Mouse (Mus musculus): ENCODE data around the gene Dnajc2. TPM values are rescaled to one million over a fixed set of nuclear protein-coding genes. Genes with fewer than 3 reads are reported as not detected.

Dnajc2 gene
- polyA plus RNA-seq, 1 experiment from 2014 or later, result 67.3 TPM

GRCm38 (mm10) chr5:21768506-21768905, 16.5 kb downstream of the Dnajc2 start:
- Histone ChIP-seq H3K36me3 (ENCODE audit: control insufficient read depth, insufficient read depth) (peaks cover 46% of the 10 kb centered on the region), H3K9me3 (ENCODE audit: control insufficient read depth, low read length) (no peaks in the 10 kb centered on the region), H3K9ac (replicated peaks; ENCODE audit: low read depth, low read length) (no peak overlapping the region), H3K27ac (ENCODE audit: low read length) (no peak overlapping the region), H3K27me3 (replicated peaks; ENCODE audit: control insufficient read depth, insufficient read depth, low read length) (no peaks in the 10 kb centered on the region), H3K4me2 (ENCODE audit: low read length) (no peak overlapping the region), H3K4me3 (replicated peaks; ENCODE audit: low read length) (no peak overlapping the region), H3K4me1 (replicated peaks; ENCODE audit: control insufficient read depth, insufficient read depth, low read length) (no peaks in the 10 kb centered on the region)
- no peak for ATAC-seq
- WGBS, result 93% methylated on average over 4 of the region's 4 CpGs

DNA sequence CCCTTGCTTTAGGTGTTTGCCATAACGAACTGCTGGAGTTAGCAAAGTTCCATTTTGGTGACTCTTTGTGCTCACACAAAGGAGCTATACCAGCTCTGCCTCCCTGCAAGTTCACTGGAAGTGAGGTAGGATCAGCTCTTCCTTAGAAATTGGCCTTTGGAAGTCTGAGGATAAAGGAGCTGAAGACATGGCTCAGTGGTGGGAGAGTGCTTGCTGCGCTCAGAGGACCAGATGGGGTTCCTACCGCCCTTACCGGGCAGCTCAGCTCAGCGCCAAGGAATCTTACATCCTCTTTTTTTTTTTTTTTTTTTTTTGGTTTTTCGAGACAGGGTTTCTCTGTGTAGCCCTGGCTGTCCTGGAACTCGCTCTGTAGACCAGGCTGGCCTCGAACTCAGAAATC, 39.1 kb downstream of the Dnajc2 start:
- WGBS, result 95% methylated on average over 7 of the region's 8 CpGs
- no peak for ATAC-seq

DNA sequence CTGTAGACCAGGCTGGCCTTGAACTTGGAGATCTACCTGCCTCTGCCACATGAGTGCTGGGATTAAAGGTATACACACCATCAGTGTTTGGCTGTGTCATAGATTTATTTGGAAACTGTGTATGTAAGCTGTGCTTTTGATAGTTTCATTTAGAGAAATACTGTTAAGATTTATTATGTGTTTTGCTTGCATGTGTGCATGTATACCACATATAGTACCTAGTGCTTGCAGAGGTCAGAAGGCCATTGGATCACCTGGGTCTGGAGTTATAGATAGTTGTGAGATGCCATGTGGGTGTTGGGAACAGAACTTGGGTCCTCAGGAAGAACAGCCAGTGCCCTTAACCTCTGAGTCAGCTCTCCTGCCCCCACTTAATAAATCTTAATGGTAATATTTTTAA, 40.4 kb downstream of the Dnajc2 start:
- Histone ChIP-seq H3K4me3 (replicated peaks; ENCODE audit: low read length) (no peak overlapping the region), H3K9ac (replicated peaks; ENCODE audit: low read depth, low read length) (no peak overlapping the region), H3K36me3 (ENCODE audit: control insufficient read depth, insufficient read depth) (peaks cover 70% of the 10 kb centered on the region), H3K4me1 (replicated peaks; ENCODE audit: control insufficient read depth, insufficient read depth, low read length) (no peaks in the 10 kb centered on the region), H3K27ac (ENCODE audit: low read length) (no peak overlapping the region), H3K27me3 (replicated peaks; ENCODE audit: control insufficient read depth, insufficient read depth, low read length) (no peaks in the 10 kb centered on the region), H3K4me2 (ENCODE audit: low read length) (no peak overlapping the region), H3K9me3 (ENCODE audit: control insufficient read depth, low read length) (no peaks in the 10 kb centered on the region)
- ATAC-seq, result no peak

More for the DNA sequence above, 39.1 kb downstream of the Dnajc2 start:
- Histone ChIP-seq H3K4me1 (replicated peaks; ENCODE audit: control insufficient read depth, insufficient read depth, low read length) (no peaks in the 10 kb centered on the region), H3K4me2 (ENCODE audit: low read length) (no peak overlapping the region), H3K9me3 (ENCODE audit: control insufficient read depth, low read length) (no peaks in the 10 kb centered on the region), H3K27ac (ENCODE audit: low read length) (no peak overlapping the region), H3K27me3 (replicated peaks; ENCODE audit: control insufficient read depth, insufficient read depth, low read length) (no peaks in the 10 kb centered on the region), H3K4me3 (replicated peaks; ENCODE audit: low read length) (no peak overlapping the region), H3K9ac (replicated peaks; ENCODE audit: low read depth, low read length) (no peak overlapping the region), H3K36me3 (ENCODE audit: control insufficient read depth, insufficient read depth) (peaks cover 61% of the 10 kb centered on the region)

DNA sequence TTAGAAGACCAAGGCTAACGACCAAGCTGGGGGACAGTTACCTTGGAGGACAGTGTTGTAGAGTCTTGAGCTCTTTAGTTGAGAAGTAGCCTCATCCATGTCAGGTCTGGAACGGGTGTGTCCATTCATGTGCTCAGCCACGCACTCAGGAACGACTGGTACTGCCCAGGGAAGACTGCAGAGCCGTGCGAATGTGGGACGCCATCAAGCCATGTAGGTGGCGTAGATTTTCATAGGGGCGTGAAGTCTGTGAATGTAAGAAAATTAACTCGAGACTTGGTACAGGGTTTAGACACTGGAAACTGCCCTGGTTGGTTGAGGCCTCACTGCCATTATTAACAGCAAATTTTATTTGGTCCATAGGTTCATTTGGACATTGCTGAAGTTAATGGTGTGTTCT, 41.4 kb downstream of the Dnajc2 start:
- H3K27ac ChIP-seq (ENCODE audit: low read length), result no peak overlapping the region
- no peak overlapping the region for H3K4me2 ChIP-seq (ENCODE audit: low read length)
- no peak overlapping the region for H3K9ac ChIP-seq (replicated peaks; ENCODE audit: low read depth, low read length)
- 95% methylated on average over 10 of the region's 10 CpGs for WGBS
- peaks cover 68% of the 10 kb centered on the region for H3K36me3 ChIP-seq (ENCODE audit: control insufficient read depth, insufficient read depth)
- H3K4me3 ChIP-seq (replicated peaks; ENCODE audit: low read length), result no peak overlapping the region
- no peaks in the 10 kb centered on the region for H3K9me3 ChIP-seq (ENCODE audit: control insufficient read depth, low read length)
- no peaks in the 10 kb centered on the region for H3K27me3 ChIP-seq (replicated peaks; ENCODE audit: control insufficient read depth, insufficient read depth, low read length)
- no peak for ATAC-seq
- H3K4me1 ChIP-seq (replicated peaks; ENCODE audit: control insufficient read depth, insufficient read depth, low read length), result no peaks in the 10 kb centered on the region; the same call in 1 of the 2 replicates

- H3K36me3 ChIP-seq (ENCODE audit: control insufficient read depth, insufficient read depth), result peaks cover 44% of the 10 kb centered on the region
- no peak overlapping the region for H3K9ac ChIP-seq (replicated peaks; ENCODE audit: low read depth, low read length)
- no peaks in the 10 kb centered on the region for H3K9me3 ChIP-seq (ENCODE audit: control insufficient read depth, low read length)
- no peaks in the 10 kb centered on the region for H3K27me3 ChIP-seq (replicated peaks; ENCODE audit: control insufficient read depth, insufficient read depth, low read length)
- H3K4me2 ChIP-seq (ENCODE audit: low read length), result no peak overlapping the region
- H3K27ac ChIP-seq (ENCODE audit: low read length), result no peak overlapping the region
- no peak for ATAC-seq
- H3K4me3 ChIP-seq (replicated peaks; ENCODE audit: low read length), result no peak overlapping the region
- 90% methylated on average over 13 of the region's 13 CpGs for WGBS
- peaks cover 11% of the 10 kb centered on the region for H3K4me1 ChIP-seq (replicated peaks; ENCODE audit: control insufficient read depth, insufficient read depth, low read length)
These were observed 45.2 kb downstream of the Dnajc2 start for GRCm38 (mm10) chr5:21739881-21740280.

DNA sequence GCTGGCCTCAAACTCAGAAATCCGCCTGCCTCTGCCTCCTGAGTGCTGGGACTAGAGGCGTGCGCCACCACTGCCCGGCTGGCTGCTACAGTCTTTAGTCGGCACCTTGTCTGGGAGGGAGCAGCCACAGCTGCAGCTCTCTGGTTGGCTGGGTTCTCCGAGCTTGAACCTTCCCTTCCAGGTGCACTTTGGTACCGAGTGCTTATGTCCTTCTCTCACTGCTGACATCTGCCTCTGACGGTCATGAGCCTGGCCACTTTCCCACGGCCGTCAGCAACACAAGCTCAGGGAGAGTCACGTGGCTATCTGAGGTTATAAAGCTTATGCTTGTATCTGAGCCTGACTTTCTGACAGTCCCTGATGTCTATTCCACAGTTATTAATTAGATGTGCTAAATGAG, 45.9 kb downstream of the Dnajc2 start:
- Histone ChIP-seq H3K9ac (replicated peaks; ENCODE audit: low read depth, low read length) (no peak overlapping the region), H3K9me3 (ENCODE audit: control insufficient read depth, low read length) (no peaks in the 10 kb centered on the region), H3K36me3 (ENCODE audit: control insufficient read depth, insufficient read depth) (peaks cover 37% of the 10 kb centered on the region), H3K4me3 (replicated peaks; ENCODE audit: low read length) (no peak overlapping the region), H3K4me2 (ENCODE audit: low read length) (no peak overlapping the region), H3K4me1 (replicated peaks; ENCODE audit: control insufficient read depth, insufficient read depth, low read length) (peaks cover 11% of the 10 kb centered on the region), H3K27me3 (replicated peaks; ENCODE audit: control insufficient read depth, insufficient read depth, low read length) (no peaks in the 10 kb centered on the region), H3K27ac (ENCODE audit: low read length) (no peak overlapping the region)
- no peak for ATAC-seq
- 94% methylated on average over 11 of the region's 11 CpGs for whole genome bisulfite sequencing

DNA sequence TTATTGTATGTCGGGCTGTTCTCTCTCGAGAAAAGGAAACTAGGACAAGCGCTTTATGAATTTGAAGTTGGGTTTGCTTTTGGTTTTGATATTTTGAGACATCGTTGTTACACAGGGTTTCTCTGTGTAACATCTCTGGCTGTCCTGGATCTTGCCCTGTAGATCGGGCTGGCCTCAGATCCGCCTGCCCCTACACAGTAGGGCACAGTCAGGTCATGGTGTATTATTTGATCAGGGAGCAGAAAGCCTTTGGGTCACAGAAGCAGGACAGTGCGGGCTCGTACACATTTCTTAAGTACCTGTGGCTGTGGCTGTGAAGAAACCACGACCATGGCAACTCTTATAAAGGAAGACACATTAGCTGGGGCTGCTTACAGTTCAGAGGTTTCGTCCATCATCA, 47.4 kb downstream of the Dnajc2 start:
- H3K27ac ChIP-seq (ENCODE audit: low read length), result no peak overlapping the region
- no peaks in the 10 kb centered on the region for H3K9me3 ChIP-seq (ENCODE audit: control insufficient read depth, low read length)
- H3K27me3 ChIP-seq (replicated peaks; ENCODE audit: control insufficient read depth, insufficient read depth, low read length), result no peaks in the 10 kb centered on the region
- peak overlapping the region; percentile 95 for H3K4me3 ChIP-seq (replicated peaks; ENCODE audit: low read length)
- peaks cover 25% of the 10 kb centered on the region for H3K36me3 ChIP-seq (ENCODE audit: control insufficient read depth, insufficient read depth)
- H3K4me2 ChIP-seq (ENCODE audit: low read length), result peak overlapping the region; percentile 86
- peak overlapping the region; percentile 89 for H3K9ac ChIP-seq (replicated peaks; ENCODE audit: low read depth, low read length)
- 28% methylated on average over 10 of the region's 10 CpGs for WGBS
- peaks cover 17% of the 10 kb centered on the region for H3K4me1 ChIP-seq (replicated peaks; ENCODE audit: control insufficient read depth, insufficient read depth, low read length)
- ATAC-seq, result no peak

DNA sequence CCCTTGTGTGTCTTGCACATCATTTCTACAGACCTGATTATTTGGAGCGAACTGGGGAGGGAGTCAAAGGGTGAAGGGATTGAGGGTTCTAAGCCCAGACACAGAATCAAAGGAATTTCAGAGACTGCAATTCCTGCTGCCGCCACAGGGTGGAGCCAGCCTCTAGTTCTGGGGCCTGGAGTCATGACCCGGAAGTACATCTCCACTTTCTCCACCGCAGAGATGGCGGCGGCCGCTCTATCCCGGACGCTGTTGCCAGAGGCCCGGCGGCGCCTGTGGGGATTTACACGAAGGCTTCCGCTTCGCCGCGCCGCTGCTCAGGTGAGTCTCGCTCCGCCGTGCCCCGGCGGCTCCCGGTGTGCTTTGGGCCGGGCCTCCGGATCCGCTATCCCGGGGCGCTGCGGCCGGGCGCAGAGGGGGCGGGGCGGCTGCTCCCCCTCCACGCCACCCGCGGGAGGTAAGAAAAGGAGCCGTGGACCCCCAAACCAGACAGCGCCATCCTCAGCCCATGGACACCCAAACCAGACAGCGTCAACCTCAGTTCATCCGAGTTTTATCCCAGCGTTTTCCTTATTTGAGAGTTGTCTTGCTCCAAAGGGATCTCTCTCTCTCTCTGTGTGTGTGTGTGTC, 48.0 kb downstream of the Dnajc2 start, which contains the start of gene Pmpcb:
TSS of gene Pmpcb (plus strand) at position 186 of the 630 bp plus-strand sequence.
- no peaks in the 10 kb centered on the region for H3K27me3 ChIP-seq (replicated peaks; ENCODE audit: control insufficient read depth, insufficient read depth, low read length)
- H3K36me3 ChIP-seq (ENCODE audit: control insufficient read depth, insufficient read depth), result peaks cover 24% of the 10 kb centered on the region
- peak within 1 kb of the TSS; percentile 86 for H3K4me2 ChIP-seq (ENCODE audit: low read length)
- peaks cover 21% of the 10 kb centered on the region for H3K4me1 ChIP-seq (replicated peaks; ENCODE audit: control insufficient read depth, insufficient read depth, low read length)
- H3K4me3 ChIP-seq (replicated peaks; ENCODE audit: low read length), result peak within 1 kb of the TSS; percentile 95
- H3K9me3 ChIP-seq (ENCODE audit: control insufficient read depth, low read length), result no peaks in the 10 kb centered on the region
- H3K9ac ChIP-seq (replicated peaks; ENCODE audit: low read depth, low read length), result peak within 1 kb of the TSS; percentile 89
- H3K27ac ChIP-seq (ENCODE audit: low read length), result peak within 1 kb of the TSS; percentile 81
- WGBS, result 0% methylated on average over 40 of the region's 42 CpGs
- peak; percentile 74 for ATAC-seq

- Histone ChIP-seq H3K4me3 (replicated peaks; ENCODE audit: low read length) (no peak overlapping the region), H3K9me3 (ENCODE audit: control insufficient read depth, low read length) (no peaks in the 10 kb centered on the region), H3K27ac (ENCODE audit: low read length) (no peak overlapping the region), H3K36me3 (ENCODE audit: control insufficient read depth, insufficient read depth) (peaks cover 14% of the 10 kb centered on the region), H3K4me1 (replicated peaks; ENCODE audit: control insufficient read depth, insufficient read depth, low read length) (peaks cover 21% of the 10 kb centered on the region), H3K9ac (replicated peaks; ENCODE audit: low read depth, low read length) (no peak overlapping the region), H3K4me2 (ENCODE audit: low read length) (no peak overlapping the region), H3K27me3 (replicated peaks; ENCODE audit: control insufficient read depth, insufficient read depth, low read length) (no peaks in the 10 kb centered on the region)
- ATAC-seq, result no peak
- whole genome bisulfite sequencing, result 90% methylated on average over 11 of the region's 11 CpGs
These were observed 49.0 kb downstream of the Dnajc2 start for GRCm38 (mm10) chr5:21736046-21736445.

GRCm38 (mm10) chr5:21735584-21735983, 49.5 kb downstream of the Dnajc2 start:
- Histone ChIP-seq H3K4me2 (ENCODE audit: low read length) (0 out of 2 replicates have a peak overlapping the region, but pooled peaks have one; percentile 21), H3K27me3 (replicated peaks; ENCODE audit: control insufficient read depth, insufficient read depth, low read length) (no peaks in the 10 kb centered on the region), H3K4me3 (replicated peaks; ENCODE audit: low read length) (no peak overlapping the region), H3K27ac (ENCODE audit: low read length) (no peak overlapping the region), H3K4me1 (replicated peaks; ENCODE audit: control insufficient read depth, insufficient read depth, low read length) (peaks cover 21% of the 10 kb centered on the region), H3K9ac (replicated peaks; ENCODE audit: low read depth, low read length) (no peak overlapping the region), H3K9me3 (ENCODE audit: control insufficient read depth, low read length) (no peaks in the 10 kb centered on the region), H3K36me3 (ENCODE audit: control insufficient read depth, insufficient read depth) (peaks cover 12% of the 10 kb centered on the region)
- ATAC-seq, result no peak
- 36% methylated on average over 10 of the region's 10 CpGs for WGBS
